Mouse (Mus musculus) naive thymus-derived CD4-positive, alpha-beta T cell, adult 2 months (primary cell): ENCODE measurements around the gene Atg7.
A peak's percentile ranks its signal among the peaks of the same experiment; 100 is the strongest.

Source experiments
- DNase-seq: peaks from one replicate; pipeline ENCODE4 v3.0.0-alpha.2; 2011; ENCODE audit warnings: low read depth

Atg7 gene

DNA sequence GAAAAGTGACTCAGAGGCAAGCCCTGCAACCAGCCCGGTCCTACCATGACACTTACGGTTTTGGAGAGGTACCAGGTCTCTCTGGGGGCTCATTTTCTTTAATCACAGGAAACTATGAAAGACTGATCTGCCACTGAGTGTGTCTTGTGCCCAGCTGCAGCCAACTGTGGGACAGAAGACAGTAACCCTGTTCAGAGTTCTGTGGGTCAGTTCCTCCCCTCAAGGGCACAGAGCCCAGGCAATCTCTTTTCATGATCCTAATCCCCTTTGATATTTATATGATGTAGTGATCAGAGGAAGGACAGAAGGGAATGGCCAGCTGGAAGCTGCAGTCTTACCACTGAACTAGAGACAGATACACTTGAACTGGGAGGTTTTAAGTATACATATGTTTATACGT is 92.2 kb downstream of the Atg7 start:
- DNase-seq: no peak

DNA sequence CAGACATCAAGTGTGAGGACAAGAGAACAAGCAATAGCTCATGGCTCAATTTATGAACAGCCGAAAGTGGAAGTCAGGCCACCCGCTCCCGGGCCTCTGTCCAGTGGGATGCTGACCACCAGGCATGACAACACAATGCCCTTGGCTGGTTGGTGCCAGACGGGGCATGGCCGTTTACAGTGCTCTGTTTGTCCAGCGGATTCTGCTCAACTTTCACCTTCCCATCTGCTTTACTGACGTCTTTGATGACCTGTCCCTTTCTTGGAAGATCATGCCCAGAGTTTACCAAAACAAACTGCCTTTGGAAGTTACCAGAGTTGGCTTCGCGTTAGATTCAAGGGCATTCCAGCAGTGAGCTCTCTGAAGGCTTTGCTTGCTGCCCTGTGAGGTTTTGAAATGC is 93.5 kb downstream of the Atg7 start:
- no peak for DNase-seq

DNA sequence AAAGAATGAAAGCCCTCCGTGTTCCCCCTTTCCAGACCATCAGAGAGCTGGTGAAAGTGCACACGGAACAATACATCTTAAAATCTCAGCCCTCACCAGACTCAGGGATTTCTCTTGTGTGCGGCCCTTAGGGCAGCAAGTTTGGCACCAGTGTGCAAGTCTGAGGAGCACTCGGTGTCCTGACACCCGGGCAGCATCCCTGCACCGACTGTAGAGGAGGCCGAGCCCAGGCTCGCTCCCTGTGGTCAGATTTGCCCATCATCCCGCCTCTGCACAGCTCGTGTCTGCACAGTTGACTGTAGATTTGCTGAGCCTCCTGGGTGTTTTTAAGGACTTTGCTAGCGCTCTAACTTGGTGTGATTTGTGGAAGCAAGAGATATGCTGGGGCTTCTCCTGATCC is 94.3 kb downstream of the Atg7 start:
- no peak for DNase-seq

DNA sequence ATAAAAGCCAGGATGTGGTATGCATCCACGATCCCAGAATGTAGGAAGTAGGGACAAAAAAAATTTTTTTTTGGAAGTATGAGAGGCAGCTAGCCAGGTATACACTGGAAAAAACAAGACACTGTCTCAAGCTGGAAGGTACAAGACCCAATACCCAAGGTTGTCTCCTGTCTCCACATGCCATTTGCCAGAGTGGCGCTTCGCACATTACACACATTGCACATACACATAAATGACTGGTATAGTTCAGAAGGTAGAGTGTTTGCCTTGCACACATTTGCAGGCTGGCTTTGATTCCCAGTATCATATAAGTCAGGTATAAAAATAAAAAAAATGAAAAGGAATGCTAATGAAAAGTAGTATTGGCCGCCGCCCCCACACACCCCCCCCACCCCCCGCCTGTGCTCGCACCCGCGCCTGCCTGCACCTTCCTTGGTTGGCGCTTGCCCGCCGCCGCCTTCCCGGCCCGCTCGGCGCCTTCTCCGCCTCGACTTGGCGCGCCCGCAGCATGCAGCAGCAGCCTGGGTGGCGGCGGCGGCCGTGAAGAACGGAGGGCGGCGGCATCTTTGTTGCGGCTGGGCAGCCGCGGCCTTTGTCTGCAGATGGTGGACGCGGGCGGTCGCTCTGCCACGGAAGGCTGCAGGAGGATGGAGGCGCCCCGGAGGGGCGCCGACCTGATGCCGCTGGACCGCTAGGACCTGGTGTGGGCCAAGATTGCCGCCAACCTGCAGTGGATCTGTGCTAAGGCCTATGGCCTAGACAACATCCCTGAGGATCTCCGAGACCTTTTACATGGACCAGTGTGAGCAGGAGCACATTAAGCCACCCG is 95.2 kb downstream of the Atg7 start:
- no peak for DNase-seq

DNA sequence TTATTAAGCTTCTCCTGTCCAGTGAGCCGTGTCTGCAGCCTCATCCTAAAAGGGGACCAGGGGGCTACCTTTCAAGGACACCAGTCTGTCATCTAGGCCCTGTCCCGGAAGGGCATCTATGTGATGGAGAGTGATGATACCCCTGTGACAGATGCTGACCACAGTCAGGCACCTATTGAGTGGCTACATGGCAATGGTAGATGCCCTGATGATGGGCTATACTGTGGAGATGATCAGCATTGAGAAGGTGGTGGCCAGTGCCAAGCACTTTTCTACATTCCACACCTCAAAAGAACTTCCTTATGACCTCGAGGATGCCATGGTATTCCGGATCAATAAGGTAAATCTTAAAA is 95.8 kb downstream of the Atg7 start:
- no peak for DNase-seq

DNA sequence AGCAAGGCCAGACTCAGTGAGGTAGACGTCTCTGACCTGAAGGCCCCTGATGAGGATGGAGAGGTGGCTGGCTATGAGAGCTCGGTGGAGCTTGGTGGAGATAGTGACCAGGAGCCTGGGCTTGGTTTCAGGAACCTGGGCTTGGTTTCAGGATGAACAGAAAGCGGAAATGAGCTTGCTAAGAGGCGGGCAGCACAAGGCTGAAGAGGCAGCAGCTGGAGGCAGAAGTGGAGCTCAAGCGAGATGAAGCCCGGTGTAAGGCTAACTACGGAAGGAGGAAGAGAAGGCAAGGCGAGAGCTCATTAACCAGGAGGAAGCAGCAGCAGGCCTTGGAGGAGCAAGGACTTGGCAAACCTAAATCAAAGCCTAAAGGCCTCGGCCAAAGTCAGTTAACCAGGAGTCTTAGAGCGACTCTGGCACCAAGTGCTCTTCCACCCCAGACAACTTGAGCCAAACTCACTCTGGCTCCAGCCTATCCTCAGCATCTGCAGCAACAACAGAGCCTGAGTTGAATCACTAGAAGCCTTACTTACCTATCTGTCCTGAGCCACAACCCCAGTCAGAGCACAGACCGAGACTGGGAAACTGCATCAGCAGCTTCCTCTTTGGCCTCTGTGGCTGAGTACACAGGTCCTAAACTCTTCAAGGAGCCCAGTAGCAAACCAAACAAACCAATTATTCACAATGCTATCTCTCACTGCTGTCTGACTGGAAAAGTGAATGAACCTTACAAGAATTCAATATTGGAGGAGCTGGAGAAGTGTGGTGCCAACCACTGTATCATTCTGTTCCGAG is 99.5 kb downstream of the Atg7 start:
- DNase-seq: no peak

DNA sequence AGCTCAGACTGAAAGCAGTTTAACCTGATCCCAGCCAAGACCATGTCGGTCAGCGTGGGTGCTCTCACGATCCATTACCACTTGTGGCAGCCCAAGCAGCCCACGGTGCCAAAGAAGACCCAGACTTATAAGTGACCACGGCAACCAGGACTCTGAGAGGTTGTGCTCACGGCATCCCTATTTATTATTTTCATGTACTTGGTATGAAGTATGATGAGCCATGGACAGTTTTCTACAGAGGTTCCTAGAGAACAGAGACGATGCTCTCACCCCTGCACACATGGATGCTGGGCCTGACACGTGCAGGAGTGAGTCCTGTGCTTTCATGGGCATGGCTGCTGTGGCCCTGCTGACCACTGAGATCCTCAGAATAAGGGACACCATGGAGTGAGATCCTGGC is 100.2 kb downstream of the Atg7 start:
- DNase-seq: no peak

DNA sequence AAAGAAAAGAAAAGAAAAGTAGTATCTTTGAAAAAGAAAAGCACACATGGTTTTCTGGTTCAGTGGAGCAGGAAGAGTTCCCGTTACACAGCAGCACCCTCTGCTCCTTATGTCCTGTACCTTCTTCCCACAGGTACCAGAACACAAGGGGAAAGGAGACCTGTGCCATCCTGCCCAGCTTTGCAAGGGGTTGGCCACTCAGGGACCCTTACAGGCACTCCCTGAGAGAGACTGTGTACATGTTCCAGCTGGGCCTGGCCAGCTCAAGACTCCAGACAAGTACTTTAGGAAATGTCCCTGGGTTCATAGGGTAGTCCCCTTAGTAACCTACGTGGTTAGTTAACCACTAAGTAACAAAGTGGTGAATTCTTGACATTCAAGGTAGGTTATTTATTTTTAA is 100.9 kb downstream of the Atg7 start:
- DNase-seq: no peak

DNA sequence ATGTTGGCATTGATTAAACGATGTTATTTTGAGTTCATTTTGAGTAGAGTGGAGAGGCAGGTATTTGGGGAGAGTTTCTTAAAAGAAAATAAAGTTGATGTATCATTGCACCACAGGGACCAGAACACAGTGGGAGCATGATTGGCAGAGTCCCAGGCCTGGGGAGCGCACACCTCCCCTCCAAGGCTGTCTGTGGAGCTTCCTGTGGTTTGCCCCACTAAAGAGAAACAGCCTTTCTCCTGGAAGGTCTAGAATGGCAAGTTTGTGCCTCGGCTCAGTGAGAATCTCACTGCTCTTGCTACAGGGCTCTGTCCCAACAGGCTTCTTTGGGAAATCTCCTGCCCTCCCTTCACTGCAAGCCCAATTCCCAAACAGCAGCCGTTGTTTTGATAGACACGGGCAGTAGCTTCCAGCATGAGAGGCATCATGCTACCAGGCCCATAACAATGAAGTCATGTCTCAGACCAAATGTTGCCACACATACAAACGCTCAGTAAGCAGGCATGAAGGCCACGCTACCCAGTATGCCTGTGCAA is 103.6 kb downstream of the Atg7 start:
- peak; percentile 3 for DNase-seq

DNA sequence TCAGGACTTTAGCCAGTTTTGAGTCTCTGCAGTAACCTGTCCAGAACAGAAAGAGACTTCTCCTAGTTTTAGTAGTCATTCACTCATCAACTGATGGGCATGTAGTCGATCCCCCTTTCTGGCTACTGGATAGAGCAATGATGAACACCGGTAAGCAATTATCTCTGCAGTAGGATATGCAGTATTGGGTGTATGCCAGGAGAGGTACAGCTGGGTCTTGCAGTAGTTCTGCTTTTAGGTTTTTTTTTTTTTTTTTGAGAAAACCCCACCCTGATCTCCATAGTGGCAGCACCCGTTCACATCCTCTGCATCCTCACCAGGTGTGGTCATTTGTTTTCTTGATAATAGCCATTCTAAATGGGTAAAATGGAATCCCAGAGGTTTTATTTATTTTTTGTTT is 105.5 kb downstream of the Atg7 start:
- no peak for DNase-seq

DNA sequence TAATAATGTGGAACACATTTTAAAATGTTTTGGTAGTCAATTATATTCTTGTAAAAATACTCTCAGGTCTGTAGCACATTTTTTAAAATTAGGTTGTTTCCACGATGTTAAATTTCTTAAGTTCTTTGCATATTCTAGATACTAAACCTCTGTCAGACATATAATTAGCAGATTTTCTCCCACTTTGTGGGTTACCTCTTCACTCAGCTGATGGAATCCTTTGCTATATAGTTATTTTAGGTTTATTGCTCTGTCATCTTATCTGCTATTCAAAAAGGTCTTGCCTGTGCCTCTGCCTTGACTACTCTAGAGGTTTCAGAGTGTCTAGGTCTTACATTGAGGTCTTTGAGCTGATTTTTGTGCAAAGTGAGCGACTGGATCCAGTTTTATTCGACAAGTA is 106.0 kb downstream of the Atg7 start:
- no peak for DNase-seq

DNA sequence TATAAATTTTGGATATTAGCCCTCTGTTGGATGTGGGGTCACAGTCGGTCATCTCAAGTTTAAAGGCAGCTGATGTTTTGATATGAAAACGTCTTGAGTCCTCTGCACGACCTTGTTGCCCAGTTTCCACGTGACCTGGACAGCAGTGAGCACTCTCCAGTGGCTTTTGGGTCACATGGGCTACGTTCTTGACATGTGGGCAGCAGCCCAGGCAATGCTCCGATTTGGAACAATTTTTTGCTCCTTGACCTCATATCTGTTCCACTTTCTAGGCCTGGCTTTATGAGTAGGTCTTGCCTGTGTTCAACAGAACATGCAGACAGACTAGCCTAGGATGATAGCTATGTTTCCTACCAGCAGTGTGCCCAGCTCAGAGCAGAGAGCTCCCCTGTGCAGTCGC is 115.9 kb downstream of the Atg7 start:
- DNase-seq: no peak

DNA sequence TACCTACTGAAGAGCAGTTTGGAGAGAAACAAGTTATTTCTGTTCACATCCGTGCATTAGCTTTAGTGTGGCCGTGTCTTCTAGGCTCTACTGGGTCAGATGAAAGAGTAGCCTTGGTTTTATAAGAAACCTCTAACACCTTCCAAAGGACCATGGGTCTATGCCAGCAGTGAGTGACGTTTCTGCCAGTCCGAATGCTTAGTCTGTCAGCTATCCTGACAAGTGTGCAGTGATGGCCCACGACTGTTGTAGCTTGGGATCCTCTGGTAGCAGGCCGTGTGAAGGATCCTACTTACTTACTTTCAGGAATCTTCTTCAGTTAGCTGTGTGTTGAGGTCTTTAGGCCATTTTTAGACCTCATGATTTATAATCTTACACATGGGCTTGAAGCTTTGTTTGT is 123.4 kb downstream of the Atg7 start:
- DNase-seq: no peak

DNA sequence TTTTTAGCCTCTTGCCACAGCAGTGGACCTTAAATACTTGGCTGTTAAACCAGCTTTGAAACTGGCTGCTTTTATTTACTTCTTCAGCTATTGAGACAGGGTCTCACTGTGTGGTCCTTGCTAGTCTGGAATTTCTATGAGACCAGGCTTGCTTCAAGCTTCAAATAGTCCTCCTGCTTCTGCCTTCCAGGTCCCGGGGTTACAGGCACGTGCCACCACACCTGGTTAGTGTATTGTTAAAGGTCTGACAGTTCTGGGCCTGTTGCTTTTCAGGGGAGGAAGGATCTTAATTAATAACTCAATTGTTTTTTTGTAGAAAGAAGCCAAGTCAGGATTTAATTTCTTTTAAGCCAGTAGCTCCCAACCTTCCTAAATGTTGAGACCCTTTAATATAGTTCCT is 124.8 kb downstream of the Atg7 start:
- DNase-seq: no peak

DNA sequence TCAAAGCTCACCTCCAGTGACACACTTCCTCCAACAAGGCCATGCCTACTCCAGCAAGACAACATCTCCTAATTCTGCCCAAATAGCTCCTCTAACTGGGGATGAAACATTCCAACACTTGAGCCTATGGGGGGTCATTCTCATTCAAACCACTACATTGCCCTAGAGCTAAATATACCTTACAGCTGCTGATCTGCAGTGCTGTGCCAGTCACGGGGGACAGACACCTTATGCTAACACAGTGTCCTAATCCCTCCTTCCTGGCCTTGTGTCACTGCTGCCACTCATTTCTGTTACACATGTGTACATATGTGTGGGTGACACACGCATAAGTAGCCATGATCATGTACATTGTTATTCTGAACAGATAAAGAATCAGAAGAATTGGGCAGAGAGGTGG is 127.4 kb downstream of the Atg7 start:
- DNase-seq: no peak

DNA sequence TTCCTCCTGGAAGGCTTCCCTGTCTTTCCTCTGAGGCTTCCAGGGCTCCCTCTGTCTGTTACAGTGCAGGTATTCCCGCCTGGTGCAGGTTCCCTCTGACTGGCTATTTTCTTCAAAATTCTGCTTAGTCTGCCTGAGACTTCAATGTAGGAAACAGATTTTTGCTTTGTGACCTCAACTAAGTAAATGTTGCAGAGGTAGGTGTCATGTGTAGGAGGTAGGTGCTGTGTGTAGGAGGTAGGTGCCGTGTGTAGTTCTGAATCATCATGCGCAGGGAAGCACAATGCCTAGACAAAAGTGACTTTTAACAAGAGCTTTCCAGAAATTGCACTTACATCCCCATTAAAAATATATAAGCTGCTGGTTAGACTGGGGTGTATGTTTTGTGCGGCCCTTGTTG is 128.6 kb downstream of the Atg7 start:
- DNase-seq: no peak

DNA sequence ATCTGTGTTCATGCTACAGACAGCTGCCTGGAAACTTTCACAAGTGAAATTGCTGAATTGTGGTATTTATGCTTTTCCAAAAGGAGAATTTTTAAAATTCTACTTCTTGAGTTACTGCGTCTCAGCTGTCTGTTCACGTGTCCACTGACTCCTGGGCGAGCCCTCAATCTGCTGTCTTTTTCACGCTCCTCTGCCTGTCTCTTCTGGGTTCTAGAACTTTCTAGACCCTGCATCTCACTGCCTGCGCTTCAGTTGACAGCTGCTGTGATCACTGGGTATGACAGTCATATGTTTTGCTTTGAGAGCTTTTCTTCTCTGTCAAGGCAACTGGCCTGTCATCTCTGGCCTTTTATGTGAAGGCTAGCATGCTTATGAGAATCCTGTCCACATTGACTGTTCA is 132.3 kb downstream of the Atg7 start:
- DNase-seq: no peak

DNA sequence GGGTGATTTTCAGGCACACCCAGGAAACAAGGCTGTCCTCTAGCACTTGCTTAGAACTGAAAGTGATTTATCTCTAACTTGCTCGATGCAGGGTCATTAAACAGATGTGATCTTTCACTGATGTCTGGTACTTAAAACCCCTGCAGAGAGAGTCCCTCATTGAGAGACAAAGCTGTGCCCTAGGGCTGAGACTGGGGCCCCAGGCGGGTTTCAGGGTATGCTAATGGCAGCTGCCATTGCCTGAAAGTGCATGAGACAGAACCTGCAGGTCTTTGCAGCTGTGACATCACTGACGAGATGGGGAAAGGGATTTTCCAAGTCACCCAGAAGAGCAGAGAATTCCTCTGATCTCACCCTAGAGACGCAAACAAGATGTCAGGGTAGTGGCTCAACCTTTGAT is 135.0 kb downstream of the Atg7 start:
- no peak for DNase-seq

DNA sequence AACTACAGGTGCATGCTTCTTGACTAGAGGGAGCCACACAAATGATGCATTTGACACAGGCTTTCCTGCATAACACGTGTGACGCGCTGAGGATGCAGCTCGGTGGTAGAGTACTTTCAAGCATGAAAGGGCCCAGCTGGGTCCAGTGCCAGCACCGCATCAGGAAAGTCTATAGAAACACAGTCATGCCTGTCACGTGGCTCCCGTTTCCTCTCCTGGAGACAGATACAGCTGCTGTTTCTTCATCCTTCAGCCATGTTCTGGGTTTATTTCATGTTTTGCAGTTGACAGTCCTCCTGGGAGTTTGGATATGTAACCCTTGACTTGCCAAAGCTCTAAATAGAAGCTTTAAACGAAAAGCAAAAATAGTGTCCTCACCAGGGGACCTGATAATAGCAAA is 135.8 kb downstream of the Atg7 start:
- DNase-seq: no peak

DNA sequence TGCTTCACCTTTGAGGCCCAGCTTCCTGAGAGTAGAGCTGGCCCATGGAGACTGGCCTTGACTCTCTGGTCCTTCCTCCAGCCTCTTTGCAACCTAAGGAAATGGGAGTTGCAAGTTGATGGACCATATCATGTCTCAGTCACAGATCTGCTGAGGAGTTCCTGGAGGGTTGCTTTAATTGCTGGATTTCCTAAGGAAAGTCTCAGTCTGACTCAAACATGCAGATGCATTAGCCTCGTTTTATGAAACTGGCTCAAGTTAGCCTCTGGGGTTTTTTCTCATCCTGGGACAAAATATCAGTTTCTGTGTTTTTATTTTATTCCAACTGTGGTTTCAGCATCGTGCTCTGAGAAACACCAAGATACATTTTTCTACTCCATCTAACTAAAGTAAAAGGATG is 137.7 kb downstream of the Atg7 start:
- DNase-seq: no peak

DNA sequence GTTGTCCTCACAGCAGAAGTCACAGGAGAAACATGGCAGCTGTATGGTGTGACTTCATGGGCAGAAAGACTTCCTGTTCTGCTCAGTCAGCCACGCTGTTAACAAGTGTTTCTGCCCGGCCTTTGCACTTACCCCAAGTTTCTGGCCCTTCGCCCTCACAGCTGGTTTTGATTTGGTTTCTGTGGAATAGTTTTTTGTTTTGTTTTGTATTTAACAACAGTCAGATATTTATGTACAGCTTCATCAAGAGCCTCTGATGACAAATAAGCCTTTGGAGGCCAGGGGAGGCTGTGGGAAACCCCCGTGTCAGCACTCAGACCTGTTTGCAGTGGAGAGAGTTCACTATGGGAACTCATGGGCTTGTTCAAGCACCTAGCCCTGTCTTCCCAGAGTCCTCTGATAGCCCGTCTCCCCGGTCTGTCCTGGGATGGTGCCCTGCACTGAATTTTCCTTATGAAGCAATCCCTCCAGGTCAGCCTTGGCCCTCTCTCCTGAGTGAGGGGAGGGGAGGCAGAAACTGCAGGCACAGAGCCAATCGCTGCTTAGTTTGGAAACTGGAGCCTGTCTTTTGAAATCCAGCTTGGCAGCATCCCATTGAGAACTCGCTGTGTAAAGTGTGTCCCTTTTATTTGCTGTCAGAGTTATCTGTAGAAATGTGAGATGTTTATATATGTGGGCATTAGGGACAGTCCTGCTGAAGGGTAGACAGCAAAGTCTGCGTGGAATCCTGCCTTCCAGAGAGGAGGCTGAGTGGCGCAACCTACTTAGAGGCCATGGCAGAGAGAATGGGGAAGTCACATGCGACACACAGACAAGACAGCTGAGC is 138.7 kb downstream of the Atg7 start:
- no peak for DNase-seq

DNA sequence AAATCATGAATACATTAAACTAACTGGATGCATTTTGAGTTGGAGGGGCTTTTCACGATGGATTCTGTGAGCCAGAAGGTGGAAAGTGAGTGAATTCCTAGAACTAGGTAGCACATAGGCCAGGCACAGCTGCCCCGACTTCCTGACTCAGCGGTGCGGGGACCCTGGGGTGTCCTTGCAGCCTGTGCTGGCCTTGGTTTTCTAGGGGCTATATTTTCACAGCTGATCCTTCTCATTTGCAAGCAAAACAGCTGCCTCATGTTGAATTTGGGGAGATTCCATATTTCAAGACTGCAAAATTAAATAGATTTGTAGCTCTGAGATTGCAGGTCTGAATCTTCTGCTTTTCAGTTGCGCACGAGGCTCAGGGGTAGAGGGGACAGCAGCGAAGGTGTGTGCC is 139.6 kb downstream of the Atg7 start:
- DNase-seq: no peak

DNA sequence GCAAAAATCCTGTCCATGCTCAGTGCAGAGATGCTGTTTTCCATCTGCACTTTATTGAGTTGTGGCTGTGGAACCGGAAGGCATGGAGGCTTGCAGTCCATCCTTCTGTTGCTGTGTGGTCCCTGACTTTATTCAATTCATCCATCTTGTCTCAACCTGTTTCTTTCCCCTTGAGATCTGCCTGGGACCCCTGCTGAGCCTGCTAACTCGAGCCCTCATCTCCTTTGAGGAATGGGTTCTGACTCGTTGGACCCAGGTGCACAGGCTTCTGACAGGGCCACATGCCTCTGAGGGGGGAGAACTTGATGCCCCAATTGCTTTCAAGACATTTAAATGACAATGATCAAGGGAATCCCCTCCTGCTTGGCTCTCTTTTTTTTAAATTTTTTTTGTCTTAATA is 143.6 kb downstream of the Atg7 start:
- no peak for DNase-seq
